Mouse (Mus musculus): ENCODE data around the gene Ssbp1. TPM values are rescaled to one million over a fixed set of nuclear protein-coding genes. Genes with fewer than 3 reads are reported as not detected.

The Ssbp1 gene
- polyA plus RNA-seq, 1 experiment from 2014 or later: 135 TPM

- Histone ChIP-seq H3K27me3 (replicated peaks; ENCODE audit: control insufficient read depth, insufficient read depth, low read length) (no peaks in the 10 kb centered on the region), H3K4me1 (ENCODE audit: control insufficient read depth, insufficient read depth, low read length) (no peaks in the 10 kb centered on the region), H3K9ac (ENCODE audit: low read depth, low read length) (no peak within 1 kb of the TSS), H3K9me3 (ENCODE audit: control insufficient read depth, low read length) (no peaks in the 10 kb centered on the region), H3K36me3 (ENCODE audit: control insufficient read depth, insufficient read depth, low read length) (no peaks in the 10 kb centered on the region), H3K27ac (ENCODE audit: low read length) (no peak within 1 kb of the TSS), H3K4me3 (ENCODE audit: low read length) (no peak within 1 kb of the TSS), H3K4me2 (ENCODE audit: low read depth, low read length) (no peak within 1 kb of the TSS)
- ATAC-seq: no peak
- 79% methylated on average over 1 of the region's 1 CpGs for WGBS
These were observed 48.3 kb downstream of the Ssbp1 start, which contains the start of gene Prss37 for GRCm38 (mm10) chr6:40519408-40519807. Prss37 (minus strand) TSS chr6:40519508.

Other genes starting within 250 kb of the Ssbp1 start
- 30.7 and 32.9 TPM in 2 replicates for gene Agk, start 146.2 kb upstream of the Ssbp1 start, polyA plus RNA-seq (2015; fragmentation: Nextera tagmentation; extraction: Ambion mirVana)
- gene E330009J07Rik, start 35.2 kb upstream of the Ssbp1 start, polyA plus RNA-seq (2015; fragmentation: Nextera tagmentation; extraction: Ambion mirVana): 6.0 and 6.2 TPM in 2 replicates
- 0.07 TPM in 1 of 2 replicates, not detected in the other for gene Wee2, start 32.3 kb upstream of the Ssbp1 start, polyA plus RNA-seq (2015; fragmentation: Nextera tagmentation; extraction: Ambion mirVana)
- gene Tas2r137, start 19.9 kb downstream of the Ssbp1 start, polyA plus RNA-seq (2015; fragmentation: Nextera tagmentation; extraction: Ambion mirVana): not detected in 2 replicates
- not detected in 2 replicates for gene Tas2r108, start 22.2 kb downstream of the Ssbp1 start, polyA plus RNA-seq (2015; fragmentation: Nextera tagmentation; extraction: Ambion mirVana)
- gene Prss37, start 48.2 kb downstream of the Ssbp1 start, polyA plus RNA-seq (2015; fragmentation: Nextera tagmentation; extraction: Ambion mirVana): not detected in 2 replicates
- not detected in 2 replicates for gene Olfr461, start 83.7 kb downstream of the Ssbp1 start, polyA plus RNA-seq (2015; fragmentation: Nextera tagmentation; extraction: Ambion mirVana)
- not detected in 2 replicates for gene Olfr460, start 98.1 kb downstream of the Ssbp1 start, polyA plus RNA-seq (2015; fragmentation: Nextera tagmentation; extraction: Ambion mirVana)
- 0.93 and 1.3 TPM in 2 replicates for gene Clec5a, start 114.5 kb downstream of the Ssbp1 start, polyA plus RNA-seq (2015; fragmentation: Nextera tagmentation; extraction: Ambion mirVana)
- gene Tas2r138, start 142.0 kb downstream of the Ssbp1 start, polyA plus RNA-seq (2015; fragmentation: Nextera tagmentation; extraction: Ambion mirVana): not detected in 2 replicates
- 35.4 and 46.0 TPM in 2 replicates for gene Mgam, start 157.5 kb downstream of the Ssbp1 start, polyA plus RNA-seq (2015; fragmentation: Nextera tagmentation; extraction: Ambion mirVana)

Measured in intestine, embryonic 16.5 days (tissue).